Mouse (Mus musculus) ES-Bruce4 (cell line): ENCODE data around the gene Anxa8. TPM values are rescaled to one million over a fixed set of nuclear protein-coding genes. Genes with fewer than 3 reads are reported as not detected.

Source experiments
- H3K27ac ChIP-seq: 2 replicates; pipeline ENCODE4 v1.5.1; 2012; ENCODE audit warnings: low read length, inconsistent platforms; ENCODE audit not compliant: insufficient read depth
- H3K27me3 ChIP-seq: 2 replicates; pipeline ENCODE4 v1.6.1; 2012; ENCODE audit warnings: mild to moderate bottlenecking, low read length, inconsistent platforms; ENCODE audit not compliant: control insufficient read depth, poor library complexity, insufficient read depth, severe bottlenecking
- H3K36me3 ChIP-seq: 2 replicates; pipeline ENCODE4 v1.6.1; 2012; ENCODE audit warnings: inconsistent platforms, mild to moderate bottlenecking, low read length, moderate library complexity; ENCODE audit not compliant: control insufficient read depth, poor library complexity, insufficient read depth, severe bottlenecking
- H3K4me1 ChIP-seq: one replicate; pipeline ENCODE4 v1.8.1; 2011; ENCODE audit warnings: low read length; ENCODE audit not compliant: control insufficient read depth, insufficient read depth
- H3K4me3 ChIP-seq: 2 replicates; pipeline ENCODE4 v1.5.1; 2011; ENCODE audit warnings: low read depth, mild to moderate bottlenecking, low read length
- H3K9ac ChIP-seq: 2 replicates; pipeline ENCODE4 v1.6.1; 2012; ENCODE audit warnings: low read depth, mild to moderate bottlenecking, inconsistent platforms; ENCODE audit not compliant: poor library complexity, severe bottlenecking
- H3K9me3 ChIP-seq: replicated peaks from 2 replicates; pipeline ENCODE4 v1.6.1; 2012; ENCODE audit warnings: mild to moderate bottlenecking, low read length, inconsistent platforms; ENCODE audit not compliant: control insufficient read depth, poor library complexity, insufficient read depth, severe bottlenecking
- CTCF ChIP-seq: IDR thresholded peaks from one replicate; pipeline ENCODE4 v1.8.1; 2011; ENCODE audit warnings: low read depth, low read length
- EP300 ChIP-seq: IDR thresholded peaks from 2 replicates; pipeline ENCODE4 v1.6.1; 2011; ENCODE audit warnings: low read depth, low read length; ENCODE audit not compliant: insufficient read depth
- POLR2A ChIP-seq: IDR thresholded peaks from one replicate; pipeline ENCODE4 v1.8.1; 2011; ENCODE audit warnings: low read length; ENCODE audit not compliant: insufficient read depth
- polyA plus RNA-seq: library from polyadenylated mRNA; stranded (reverse); fragments of >200 nt; gene quantifications from 2 replicates; pipeline ENCODE4 v1.2.4, GENCODE M21; 2011; ENCODE audit warnings: low read depth; ENCODE audit not compliant: missing spikeins, insufficient read depth, insufficient read length

Anxa8 gene
- polyA plus RNA-seq, 1 experiment = 23.3 TPM

DNA sequence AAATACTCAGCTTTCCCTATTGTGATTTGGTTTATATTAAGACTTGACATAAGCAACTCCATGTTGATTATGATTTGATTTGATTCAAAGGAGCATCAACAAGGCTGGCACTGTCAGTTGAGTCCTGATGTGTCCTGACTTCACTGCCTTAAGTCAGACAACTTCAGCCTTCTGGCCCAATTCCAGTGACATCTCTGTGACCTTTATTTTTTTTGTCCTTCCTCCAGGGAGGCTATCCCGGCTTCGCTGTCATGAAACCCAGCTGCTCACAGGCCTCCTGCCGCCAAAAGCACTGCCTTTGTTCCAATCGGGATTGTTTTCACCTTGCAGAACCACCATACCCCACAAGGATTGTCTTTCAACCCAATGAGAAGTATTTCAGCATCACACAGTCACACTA, 10.4 kb upstream of the Anxa8 start:
- H3K36me3 ChIP-seq = no peaks in the 10 kb centered on the region
- TF ChIP-seq CTCF = no peak
- TF ChIP-seq EP300 = no peak
- no peak for TF ChIP-seq POLR2A
- no peaks in the 10 kb centered on the region for H3K27me3 ChIP-seq
- no peaks in the 10 kb centered on the region for H3K4me1 ChIP-seq
- H3K9me3 ChIP-seq = no peaks in the 10 kb centered on the region
- H3K27ac ChIP-seq = no peak overlapping the region
- no peak overlapping the region for H3K9ac ChIP-seq
- no peak overlapping the region for H3K4me3 ChIP-seq

DNA sequence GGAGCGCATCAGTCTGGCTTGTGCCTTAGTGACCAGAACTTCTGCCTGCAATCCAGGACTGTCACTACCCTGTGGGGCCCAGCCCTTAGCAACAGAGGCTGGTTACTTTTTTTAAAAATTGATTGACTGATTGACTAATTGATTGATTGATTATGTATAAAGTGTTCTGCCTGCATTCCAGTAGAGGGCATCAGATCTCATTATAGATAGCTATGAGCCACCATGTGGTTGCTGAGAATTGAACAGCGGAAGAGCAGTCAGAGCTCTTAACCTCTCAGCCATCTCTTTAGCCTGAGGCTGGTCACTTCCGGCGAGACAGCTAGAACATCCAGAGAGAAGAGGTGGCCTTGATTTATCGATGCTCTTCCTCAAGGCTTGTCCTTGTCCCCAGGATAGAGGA, 8.6 kb upstream of the Anxa8 start:
- Histone ChIP-seq H3K4me3 (no peak overlapping the region), H3K9ac (no peak overlapping the region), H3K27ac (no peak overlapping the region), H3K4me1 (no peaks in the 10 kb centered on the region), H3K27me3 (no peaks in the 10 kb centered on the region), H3K9me3 (no peaks in the 10 kb centered on the region), H3K36me3 (no peaks in the 10 kb centered on the region)
- no peak for TF ChIP-seq CTCF
- TF ChIP-seq POLR2A = no peak
- TF ChIP-seq EP300 = no peak

DNA sequence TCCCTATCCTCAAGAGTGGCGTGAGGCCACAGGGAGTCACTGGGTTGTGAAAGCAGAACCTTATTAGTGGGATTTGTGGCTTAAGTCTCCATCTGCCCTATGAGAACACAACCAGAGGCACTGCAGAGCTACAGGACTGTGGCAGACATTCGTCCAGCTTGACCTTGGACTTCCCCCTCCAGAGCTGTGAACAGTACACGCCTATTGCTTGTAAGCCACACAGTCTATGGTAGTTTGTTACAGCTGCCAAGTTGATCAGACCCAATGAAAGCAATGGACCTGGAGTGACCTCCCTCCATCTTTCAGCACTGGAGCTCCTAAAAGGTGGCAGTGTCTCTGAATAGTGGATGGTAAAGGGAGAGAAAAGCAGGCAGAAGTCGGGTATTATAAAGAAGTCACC, 7.5 kb upstream of the Anxa8 start:
- no peaks in the 10 kb centered on the region for H3K27me3 ChIP-seq
- H3K27ac ChIP-seq = no peak overlapping the region
- H3K4me1 ChIP-seq = no peaks in the 10 kb centered on the region
- H3K36me3 ChIP-seq = no peaks in the 10 kb centered on the region
- H3K9ac ChIP-seq = no peak overlapping the region
- H3K4me3 ChIP-seq = no peak overlapping the region
- H3K9me3 ChIP-seq = no peaks in the 10 kb centered on the region
- TF ChIP-seq CTCF = no peak
- TF ChIP-seq EP300 = no peak
- TF ChIP-seq POLR2A = no peak

DNA sequence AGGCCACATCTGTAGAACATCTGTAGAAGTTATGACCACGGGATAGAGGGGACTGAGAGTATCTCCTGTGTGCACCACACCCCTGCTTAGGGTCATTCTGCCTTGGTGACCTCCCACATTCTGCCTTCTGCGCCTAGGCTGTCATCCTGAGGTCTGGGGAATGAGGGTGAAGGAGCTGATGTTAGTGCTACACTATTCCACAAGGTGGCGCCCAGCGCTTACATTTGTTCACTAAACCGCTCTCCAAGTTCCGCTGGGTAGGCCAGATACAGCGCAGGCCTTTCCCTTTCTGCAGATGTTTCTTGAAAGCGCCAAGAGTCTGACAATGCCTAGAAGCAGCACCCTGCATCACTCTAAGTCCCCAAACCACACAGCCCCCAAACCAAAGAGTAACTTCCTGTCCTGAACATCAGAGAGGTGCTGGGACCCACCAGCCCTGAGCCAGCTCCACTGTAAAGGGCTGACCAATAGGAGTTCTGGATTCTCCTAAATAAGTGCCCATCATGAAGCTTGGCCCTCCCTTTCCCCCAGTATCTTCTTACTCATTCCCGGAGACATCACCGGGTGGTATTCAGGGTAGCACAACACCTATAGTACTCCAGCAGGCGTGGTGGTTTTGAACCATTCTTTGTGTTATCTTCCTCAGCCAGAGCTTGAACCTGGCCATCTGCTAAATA, 5.3 kb upstream of the Anxa8 start:
- H3K9me3 ChIP-seq = no peaks in the 10 kb centered on the region
- TF ChIP-seq CTCF (peak; percentile 89), EP300 (no peak), POLR2A (no peak)
- H3K27ac ChIP-seq = no peak overlapping the region
- no peaks in the 10 kb centered on the region for H3K36me3 ChIP-seq
- H3K27me3 ChIP-seq = no peaks in the 10 kb centered on the region
- H3K4me3 ChIP-seq = no peak overlapping the region
- no peak overlapping the region for H3K9ac ChIP-seq
- H3K4me1 ChIP-seq = peaks cover 6% of the 10 kb centered on the region

- no peaks in the 10 kb centered on the region for H3K27me3 ChIP-seq
- no peak overlapping the region for H3K9ac ChIP-seq
- H3K9me3 ChIP-seq = no peaks in the 10 kb centered on the region
- no peaks in the 10 kb centered on the region for H3K36me3 ChIP-seq
- H3K4me3 ChIP-seq = no peak overlapping the region
- no peak overlapping the region for H3K27ac ChIP-seq
- H3K4me1 ChIP-seq = peaks cover 8% of the 10 kb centered on the region
- no peak for TF ChIP-seq CTCF
- no peak for TF ChIP-seq EP300
- TF ChIP-seq POLR2A = no peak
Observed at GRCm38 (mm10) chr14:34086806-34087205, 1.0 kb downstream of the Anxa8 start.

GRCm38 (mm10) chr14:34087856-34088398, 2.1 kb downstream of the Anxa8 start:
- H3K4me3 ChIP-seq = no peak overlapping the region
- peaks cover 8% of the 10 kb centered on the region for H3K4me1 ChIP-seq

More at GRCm38 (mm10) chr14:34087856-34088398, 2.1 kb downstream of the Anxa8 start:
- TF ChIP-seq EP300 (no peak), POLR2A (no peak), CTCF (no peak)
- H3K36me3 ChIP-seq = no peaks in the 10 kb centered on the region
- H3K27ac ChIP-seq = no peak overlapping the region
- no peaks in the 10 kb centered on the region for H3K27me3 ChIP-seq
- no peaks in the 10 kb centered on the region for H3K9me3 ChIP-seq
- H3K9ac ChIP-seq = no peak overlapping the region
